Mouse (Mus musculus) ES-Bruce4 (cell line): Measurements from ENCODE around the gene Myo6. TPM values are rescaled to one million over a fixed set of nuclear protein-coding genes. Genes with fewer than 3 reads are reported as not detected.

Experiments used
- H3K27ac ChIP-seq: 2 replicates; pipeline ENCODE4 v1.5.1; 2012; ENCODE audit warnings: low read length, inconsistent platforms; ENCODE audit not compliant: insufficient read depth
- H3K27me3 ChIP-seq: 2 replicates; pipeline ENCODE4 v1.6.1; 2012; ENCODE audit warnings: mild to moderate bottlenecking, low read length, inconsistent platforms; ENCODE audit not compliant: control insufficient read depth, poor library complexity, insufficient read depth, severe bottlenecking
- H3K36me3 ChIP-seq: 2 replicates; pipeline ENCODE4 v1.6.1; 2012; ENCODE audit warnings: inconsistent platforms, mild to moderate bottlenecking, low read length, moderate library complexity; ENCODE audit not compliant: control insufficient read depth, poor library complexity, insufficient read depth, severe bottlenecking
- H3K4me1 ChIP-seq: one replicate; pipeline ENCODE4 v1.8.1; 2011; ENCODE audit warnings: low read length; ENCODE audit not compliant: control insufficient read depth, insufficient read depth
- H3K4me3 ChIP-seq: 2 replicates; pipeline ENCODE4 v1.5.1; 2011; ENCODE audit warnings: low read depth, mild to moderate bottlenecking, low read length
- H3K9ac ChIP-seq: 2 replicates; pipeline ENCODE4 v1.6.1; 2012; ENCODE audit warnings: low read depth, mild to moderate bottlenecking, inconsistent platforms; ENCODE audit not compliant: poor library complexity, severe bottlenecking
- H3K9me3 ChIP-seq: replicated peaks from 2 replicates; pipeline ENCODE4 v1.6.1; 2012; ENCODE audit warnings: mild to moderate bottlenecking, low read length, inconsistent platforms; ENCODE audit not compliant: control insufficient read depth, poor library complexity, insufficient read depth, severe bottlenecking
- CTCF ChIP-seq: IDR thresholded peaks from one replicate; pipeline ENCODE4 v1.8.1; 2011; ENCODE audit warnings: low read depth, low read length
- EP300 ChIP-seq: IDR thresholded peaks from 2 replicates; pipeline ENCODE4 v1.6.1; 2011; ENCODE audit warnings: low read depth, low read length; ENCODE audit not compliant: insufficient read depth
- POLR2A ChIP-seq: IDR thresholded peaks from one replicate; pipeline ENCODE4 v1.8.1; 2011; ENCODE audit warnings: low read length; ENCODE audit not compliant: insufficient read depth
- polyA plus RNA-seq: library from polyadenylated mRNA; stranded (reverse); fragments of >200 nt; gene quantifications from 2 replicates; pipeline ENCODE4 v1.2.4, GENCODE M21; 2011; ENCODE audit warnings: low read depth; ENCODE audit not compliant: missing spikeins, insufficient read depth, insufficient read length

The Myo6 gene
- 20.0 and 20.9 TPM in 2 replicates for polyA plus RNA-seq

DNA sequence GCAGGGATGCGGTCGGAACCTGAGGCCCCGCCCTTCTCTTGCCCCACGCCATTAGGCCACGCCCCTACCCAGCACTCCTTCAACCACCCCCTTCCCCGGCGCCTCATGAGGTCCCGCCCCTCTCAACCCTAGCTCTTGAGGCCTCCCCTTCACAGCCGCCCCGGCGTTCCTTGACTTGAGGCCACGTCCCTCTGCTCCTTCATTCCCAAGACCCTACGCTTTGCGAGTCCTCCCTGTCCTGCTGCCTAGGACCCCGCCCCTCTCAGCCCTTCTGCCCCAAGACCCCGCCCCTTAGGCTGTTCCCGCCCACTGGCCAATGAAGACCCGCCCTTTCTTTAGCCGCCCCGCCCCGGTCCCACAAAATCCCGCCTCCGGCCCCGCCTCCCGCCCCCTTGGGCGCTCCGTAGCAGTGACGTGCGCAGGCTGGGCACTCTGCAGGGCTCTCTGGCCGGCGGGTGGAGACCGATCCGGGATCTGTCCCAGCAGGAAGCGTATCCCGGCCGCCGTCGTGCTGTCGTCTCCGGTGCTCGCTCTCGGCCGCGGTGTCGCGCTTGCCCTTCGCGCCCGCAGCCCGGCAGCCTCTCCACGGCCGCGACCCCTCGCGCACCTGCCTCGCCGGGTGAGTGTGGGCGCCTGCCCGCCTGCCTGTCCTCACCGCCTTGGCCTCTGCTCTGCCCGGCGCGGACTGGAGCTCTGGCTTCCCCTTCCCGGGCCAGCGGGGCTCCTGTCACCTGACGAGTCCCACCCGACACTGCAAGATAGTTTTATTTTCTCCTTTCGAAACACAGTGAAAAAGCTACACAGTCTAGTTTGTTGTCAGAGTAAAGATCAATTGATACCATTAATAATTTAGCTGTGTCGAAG lies at the start of gene Myo6:
Gene Myo6 (plus strand): TSS at position 421 of the 864 bp plus-strand sequence.
- H3K9ac ChIP-seq, result peak within 1 kb of the TSS; percentile 32
- peak within 1 kb of the TSS; percentile 87 for H3K4me3 ChIP-seq
- TF ChIP-seq EP300, result no peak
- TF ChIP-seq POLR2A, result peak; percentile 45
- no peaks in the 10 kb centered on the region for H3K4me1 ChIP-seq
- H3K36me3 ChIP-seq, result no peaks in the 10 kb centered on the region
- H3K27me3 ChIP-seq, result 0 out of 2 replicates have a peak, but pooled peaks cover 1% of the 10 kb centered on the region
- H3K27ac ChIP-seq, result no peak within 1 kb of the TSS
- no peaks in the 10 kb centered on the region for H3K9me3 ChIP-seq

DNA sequence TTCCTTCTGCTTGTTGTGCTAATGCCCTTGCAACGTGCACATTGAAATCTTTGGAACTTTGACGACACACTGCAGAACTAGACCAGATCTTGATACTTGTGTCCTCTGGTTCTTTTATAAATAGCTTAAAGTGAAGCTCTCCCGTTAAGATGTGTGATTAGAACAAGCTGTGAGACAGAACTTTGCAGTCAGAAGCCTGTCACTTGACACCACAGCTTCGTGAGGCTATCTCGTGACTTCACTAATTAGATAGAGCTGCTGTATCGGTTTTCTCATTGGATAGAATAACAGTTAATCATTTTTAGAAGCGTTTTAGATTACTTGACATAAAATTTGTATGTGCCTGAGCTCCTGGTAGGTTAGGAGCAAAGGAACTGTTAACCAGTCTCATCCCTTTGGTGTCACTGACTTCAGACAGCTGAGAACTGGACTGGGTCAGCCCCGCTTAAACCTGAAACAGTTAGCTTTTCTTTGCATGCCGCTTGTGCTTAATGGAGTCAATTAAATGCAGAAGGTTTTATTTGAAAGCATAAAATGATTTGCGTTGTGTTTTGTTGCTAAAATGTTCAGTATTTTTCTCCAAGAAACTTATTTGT lies 18.7 kb upstream of the Myo6 start:
- no peak overlapping the region for H3K9ac ChIP-seq
- no peaks in the 10 kb centered on the region for H3K27me3 ChIP-seq
- no peak overlapping the region for H3K4me3 ChIP-seq
- no peaks in the 10 kb centered on the region for H3K9me3 ChIP-seq
- peaks cover 3% of the 10 kb centered on the region for H3K36me3 ChIP-seq
- no peak overlapping the region for H3K27ac ChIP-seq
- TF ChIP-seq POLR2A (no peak), CTCF (no peak), EP300 (no peak)
- H3K4me1 ChIP-seq, result no peaks in the 10 kb centered on the region

DNA sequence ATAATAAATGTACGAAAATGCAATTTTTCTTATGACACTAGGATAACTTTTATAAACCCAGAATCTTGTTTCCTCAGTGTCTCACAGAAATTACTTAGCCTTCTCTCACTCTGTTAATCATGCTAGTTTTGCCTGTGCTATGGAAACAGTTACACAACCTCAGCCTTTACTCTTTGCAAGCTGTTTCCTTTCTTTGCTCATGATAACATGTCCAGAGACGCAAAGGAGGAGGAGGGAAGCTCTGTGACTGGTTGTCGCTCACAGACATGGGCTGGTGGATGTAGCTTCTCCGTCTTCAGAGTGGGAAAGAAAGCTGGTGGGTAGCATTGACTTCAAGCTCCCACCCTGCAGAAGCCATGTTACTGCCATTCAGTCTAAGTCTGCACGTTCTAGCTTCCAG lies 15.2 kb upstream of the Myo6 start:
- Histone ChIP-seq H3K4me1 (no peaks in the 10 kb centered on the region), H3K9ac (no peak overlapping the region), H3K27ac (no peak overlapping the region), H3K36me3 (no peaks in the 10 kb centered on the region), H3K27me3 (no peaks in the 10 kb centered on the region), H3K4me3 (no peak overlapping the region), H3K9me3 (no peaks in the 10 kb centered on the region)
- TF ChIP-seq EP300, result no peak
- TF ChIP-seq POLR2A, result no peak
- TF ChIP-seq CTCF, result no peak

DNA sequence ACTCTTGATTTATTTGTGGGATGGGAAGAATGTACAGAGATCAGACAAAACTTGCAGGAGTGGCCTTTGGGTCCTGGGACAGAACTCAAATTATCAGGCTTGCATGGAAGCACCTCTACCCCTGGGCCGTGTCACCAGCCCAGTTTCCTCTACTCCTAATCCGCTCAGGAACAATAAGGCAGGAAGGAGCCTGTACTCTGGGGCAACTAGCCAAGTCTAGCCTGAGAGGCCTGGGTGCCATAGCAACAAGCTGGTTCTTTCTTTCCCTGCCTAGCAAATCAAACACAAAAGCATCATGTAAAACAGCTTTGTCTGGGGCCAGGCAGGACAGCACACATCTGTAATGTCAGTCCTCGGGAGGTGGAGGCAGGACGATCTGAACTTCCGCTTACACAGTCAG lies 9.6 kb upstream of the Myo6 start:
- no peaks in the 10 kb centered on the region for H3K27me3 ChIP-seq
- no peak overlapping the region for H3K27ac ChIP-seq
- no peaks in the 10 kb centered on the region for H3K9me3 ChIP-seq
- no peaks in the 10 kb centered on the region for H3K36me3 ChIP-seq
- no peaks in the 10 kb centered on the region for H3K4me1 ChIP-seq
- no peak overlapping the region for H3K9ac ChIP-seq
- TF ChIP-seq EP300, result no peak
- TF ChIP-seq CTCF, result no peak
- TF ChIP-seq POLR2A, result no peak
- H3K4me3 ChIP-seq, result no peak overlapping the region

DNA sequence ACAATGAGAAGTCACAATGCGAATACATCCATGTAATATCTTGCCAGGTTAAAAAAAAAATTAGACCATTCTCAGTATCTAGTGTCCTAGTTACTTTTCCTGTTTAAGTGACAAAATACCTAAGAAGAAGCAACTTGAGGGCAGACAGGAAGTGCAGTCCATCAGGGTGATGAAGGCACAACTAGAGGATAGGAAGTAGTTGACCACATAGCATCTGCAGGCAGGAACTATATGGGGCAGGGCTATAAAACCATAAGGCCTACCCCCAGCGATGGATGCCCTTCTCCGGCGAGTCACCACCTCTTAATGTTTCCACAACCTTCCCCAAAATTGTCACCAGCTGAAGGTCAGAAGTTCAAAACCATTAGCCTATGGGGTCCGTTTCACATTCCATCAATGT lies 8.1 kb upstream of the Myo6 start:
- H3K9ac ChIP-seq, result no peak overlapping the region
- H3K27me3 ChIP-seq, result no peaks in the 10 kb centered on the region
- H3K9me3 ChIP-seq, result no peaks in the 10 kb centered on the region
- TF ChIP-seq EP300 (no peak), POLR2A (no peak), CTCF (no peak)
- no peaks in the 10 kb centered on the region for H3K4me1 ChIP-seq
- no peak overlapping the region for H3K27ac ChIP-seq
- H3K36me3 ChIP-seq, result no peaks in the 10 kb centered on the region
- no peak overlapping the region for H3K4me3 ChIP-seq

DNA sequence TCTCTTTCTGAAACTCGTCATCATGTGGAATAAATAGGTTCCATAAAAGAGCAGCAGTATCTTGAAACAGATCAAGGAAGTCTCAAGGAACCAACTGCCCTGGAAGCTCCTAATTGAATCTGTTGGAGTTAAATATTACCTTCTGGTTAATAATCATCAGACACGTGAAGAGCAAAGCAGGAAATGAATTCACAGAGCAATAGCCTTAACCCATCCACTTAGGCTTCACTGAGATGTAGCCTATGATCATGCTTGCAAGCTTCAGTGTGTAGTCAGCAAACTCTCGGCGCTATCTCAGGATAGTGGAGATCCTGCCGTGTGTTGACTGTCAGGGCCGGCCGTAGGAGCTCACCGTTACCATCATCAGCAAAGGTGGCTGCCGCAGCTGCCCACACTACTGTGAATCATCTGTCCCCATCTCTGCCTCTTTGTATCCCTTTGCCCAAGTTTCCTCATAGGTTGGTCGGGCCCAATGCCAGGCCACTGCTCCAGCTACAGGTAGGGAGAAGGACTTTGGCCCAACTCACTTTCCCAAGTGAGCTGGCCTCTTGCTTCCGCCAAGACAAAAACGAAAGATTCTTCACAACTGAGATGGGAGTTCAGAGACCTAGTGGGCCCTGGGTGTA lies 6.9 kb upstream of the Myo6 start:
- H3K9me3 ChIP-seq, result no peaks in the 10 kb centered on the region
- TF ChIP-seq POLR2A, result no peak
- TF ChIP-seq CTCF, result no peak
- no peak for TF ChIP-seq EP300
- no peak overlapping the region for H3K27ac ChIP-seq
- no peak overlapping the region for H3K4me3 ChIP-seq
- no peaks in the 10 kb centered on the region for H3K4me1 ChIP-seq
- H3K27me3 ChIP-seq, result no peaks in the 10 kb centered on the region
- no peaks in the 10 kb centered on the region for H3K36me3 ChIP-seq
- no peak overlapping the region for H3K9ac ChIP-seq
